Mouse (Mus musculus): Measurements from ENCODE around the gene Tecpr2. TPM values are rescaled to one million over a fixed set of nuclear protein-coding genes. Genes with fewer than 3 reads are reported as not detected.

Tecpr2 gene
- polyA plus RNA-seq, 1 experiment, result 6.1 TPM

GRCm38 (mm10) chr12:110977896-110978606 is 89.0 kb downstream of the Tecpr2 start:
- H3K27ac ChIP-seq (ENCODE audit: control insufficient read depth, insufficient read depth, low read depth, low read length, poor library complexity), result peak overlapping the region; percentile 97

GRCm38 (mm10) chr12:110978607-110979406 is 89.7 kb downstream of the Tecpr2 start, which contains the start of gene Ankrd9:
Gene Ankrd9 (minus strand): TSS chr12:110979040.
- peak within 1 kb of the TSS; percentile 97 for H3K27ac ChIP-seq (ENCODE audit: control insufficient read depth, insufficient read depth, low read depth, low read length, poor library complexity)
- WGBS, result under 1% methylated on average over 90 of the region's 90 CpGs
- H3K4me1 ChIP-seq (ENCODE audit: control insufficient read depth, insufficient read depth, low read length), result peaks cover 13% of the 10 kb centered on the region

More at GRCm38 (mm10) chr12:110977896-110978606, 89.0 kb downstream of the Tecpr2 start:
- TF ChIP-seq POLR2A (IDR thresholded peaks at IDR 0.05; ENCODE audit: borderline replicate concordance, control insufficient read depth, low read depth, low read length) (no peak), CTCF (IDR thresholded peaks at IDR 0.05; ENCODE audit: control insufficient read depth, insufficient read depth, low read length) (no peak)
- peaks cover 16% of the 10 kb centered on the region for H3K4me1 ChIP-seq (ENCODE audit: control insufficient read depth, insufficient read depth, low read length)
- peak overlapping the region; percentile 57 for H3K4me3 ChIP-seq (replicated peaks; ENCODE audit: control insufficient read depth, low read depth, low read length)
- WGBS, result 44% methylated on average over 14 of the region's 14 CpGs

GRCm38 (mm10) chr12:110979808-110980207 is 90.7 kb downstream of the Tecpr2 start:
- Histone ChIP-seq H3K27ac (ENCODE audit: control insufficient read depth, insufficient read depth, low read depth, low read length, poor library complexity) (no peak overlapping the region; the same call in 1 of the 2 replicates), H3K4me3 (replicated peaks; ENCODE audit: control insufficient read depth, low read depth, low read length) (no peak overlapping the region), H3K4me1 (ENCODE audit: control insufficient read depth, insufficient read depth, low read length) (peaks cover 14% of the 10 kb centered on the region)
- WGBS, result 68% methylated on average over 3 of the region's 3 CpGs
- TF ChIP-seq POLR2A (IDR thresholded peaks at IDR 0.05; ENCODE audit: borderline replicate concordance, control insufficient read depth, low read depth, low read length) (no peak), CTCF (IDR thresholded peaks at IDR 0.05; ENCODE audit: control insufficient read depth, insufficient read depth, low read length) (no peak)

More at GRCm38 (mm10) chr12:110978607-110979406, 89.7 kb downstream of the Tecpr2 start, which contains the start of gene Ankrd9:
- no peak for TF ChIP-seq CTCF (IDR thresholded peaks at IDR 0.05; ENCODE audit: control insufficient read depth, insufficient read depth, low read length)
- TF ChIP-seq POLR2A (IDR thresholded peaks at IDR 0.05; ENCODE audit: borderline replicate concordance, control insufficient read depth, low read depth, low read length), result peak; percentile 71; the same call in 1 of the 2 replicates
- H3K4me3 ChIP-seq (replicated peaks; ENCODE audit: control insufficient read depth, low read depth, low read length), result peak within 1 kb of the TSS; percentile 57

- 88% methylated on average over 3 of the region's 3 CpGs for WGBS
- TF ChIP-seq POLR2A (IDR thresholded peaks at IDR 0.05; ENCODE audit: borderline replicate concordance, control insufficient read depth, low read depth, low read length) (no peak), CTCF (IDR thresholded peaks at IDR 0.05; ENCODE audit: control insufficient read depth, insufficient read depth, low read length) (no peak)
- no peak overlapping the region for H3K27ac ChIP-seq (ENCODE audit: control insufficient read depth, insufficient read depth, low read depth, low read length, poor library complexity)
- H3K4me3 ChIP-seq (replicated peaks; ENCODE audit: control insufficient read depth, low read depth, low read length), result no peak overlapping the region
- peaks cover 8% of the 10 kb centered on the region for H3K4me1 ChIP-seq (ENCODE audit: control insufficient read depth, insufficient read depth, low read length)
Measured at GRCm38 (mm10) chr12:110981736-110982135, 92.7 kb downstream of the Tecpr2 start.

GRCm38 (mm10) chr12:110983083-110983482 is 94.0 kb downstream of the Tecpr2 start:
- WGBS, result 84% methylated on average over 8 of the region's 8 CpGs
- no peak for TF ChIP-seq POLR2A (IDR thresholded peaks at IDR 0.05; ENCODE audit: borderline replicate concordance, control insufficient read depth, low read depth, low read length)
- no peak for TF ChIP-seq CTCF (IDR thresholded peaks at IDR 0.05; ENCODE audit: control insufficient read depth, insufficient read depth, low read length)
- Histone ChIP-seq H3K27ac (ENCODE audit: control insufficient read depth, insufficient read depth, low read depth, low read length, poor library complexity) (no peak overlapping the region), H3K4me1 (ENCODE audit: control insufficient read depth, insufficient read depth, low read length) (peaks cover 8% of the 10 kb centered on the region), H3K4me3 (replicated peaks; ENCODE audit: control insufficient read depth, low read depth, low read length) (no peak overlapping the region)

- Histone ChIP-seq H3K4me3 (replicated peaks; ENCODE audit: control insufficient read depth, low read depth, low read length) (no peak overlapping the region), H3K27ac (ENCODE audit: control insufficient read depth, insufficient read depth, low read depth, low read length, poor library complexity) (peak overlapping the region; percentile 72), H3K4me1 (ENCODE audit: control insufficient read depth, insufficient read depth, low read length) (peaks cover 8% of the 10 kb centered on the region)
- TF ChIP-seq CTCF (IDR thresholded peaks at IDR 0.05; ENCODE audit: control insufficient read depth, insufficient read depth, low read length) (no peak), POLR2A (IDR thresholded peaks at IDR 0.05; ENCODE audit: borderline replicate concordance, control insufficient read depth, low read depth, low read length) (no peak)
- WGBS, result 65% methylated on average over 8 of the region's 8 CpGs
Measured at GRCm38 (mm10) chr12:110983714-110984113, 94.7 kb downstream of the Tecpr2 start.

- 85% methylated on average over 4 of the region's 4 CpGs for WGBS
- TF ChIP-seq POLR2A (IDR thresholded peaks at IDR 0.05; ENCODE audit: borderline replicate concordance, control insufficient read depth, low read depth, low read length) (no peak), CTCF (IDR thresholded peaks at IDR 0.05; ENCODE audit: control insufficient read depth, insufficient read depth, low read length) (no peak)
- Histone ChIP-seq H3K27ac (ENCODE audit: control insufficient read depth, insufficient read depth, low read depth, low read length, poor library complexity) (peak overlapping the region; percentile 72), H3K4me1 (ENCODE audit: control insufficient read depth, insufficient read depth, low read length) (peaks cover 8% of the 10 kb centered on the region), H3K4me3 (replicated peaks; ENCODE audit: control insufficient read depth, low read depth, low read length) (no peak overlapping the region)
Measured at GRCm38 (mm10) chr12:110984598-110984997, 95.5 kb downstream of the Tecpr2 start.

GRCm38 (mm10) chr12:110985141-110985540 is 96.1 kb downstream of the Tecpr2 start:
- peak overlapping the region; percentile 72 for H3K27ac ChIP-seq (ENCODE audit: control insufficient read depth, insufficient read depth, low read depth, low read length, poor library complexity)
- peaks cover 8% of the 10 kb centered on the region for H3K4me1 ChIP-seq (ENCODE audit: control insufficient read depth, insufficient read depth, low read length)
- no peak overlapping the region for H3K4me3 ChIP-seq (replicated peaks; ENCODE audit: control insufficient read depth, low read depth, low read length)
- TF ChIP-seq CTCF (IDR thresholded peaks at IDR 0.05; ENCODE audit: control insufficient read depth, insufficient read depth, low read length), result no peak
- no peak for TF ChIP-seq POLR2A (IDR thresholded peaks at IDR 0.05; ENCODE audit: borderline replicate concordance, control insufficient read depth, low read depth, low read length)
- 34% methylated on average over 9 of the region's 9 CpGs for WGBS
